Mouse (Mus musculus) right cerebral cortex, adult 18-20 months (tissue): Measurements from ENCODE around the gene Rgs9.
A peak's percentile ranks its signal among the peaks of the same experiment; 100 is the strongest.
"Not testable (repeated sequence)": the region's sequence is repeated elsewhere in the genome, so short reads cannot be mapped to it uniquely, and the experiment has no call there.

Experiments used
- DNase-seq: peaks from one replicate; pipeline ENCODE4 v3.0.0; 2022; ENCODE audit warnings: mixed read lengths

Gene Rgs9

DNA sequence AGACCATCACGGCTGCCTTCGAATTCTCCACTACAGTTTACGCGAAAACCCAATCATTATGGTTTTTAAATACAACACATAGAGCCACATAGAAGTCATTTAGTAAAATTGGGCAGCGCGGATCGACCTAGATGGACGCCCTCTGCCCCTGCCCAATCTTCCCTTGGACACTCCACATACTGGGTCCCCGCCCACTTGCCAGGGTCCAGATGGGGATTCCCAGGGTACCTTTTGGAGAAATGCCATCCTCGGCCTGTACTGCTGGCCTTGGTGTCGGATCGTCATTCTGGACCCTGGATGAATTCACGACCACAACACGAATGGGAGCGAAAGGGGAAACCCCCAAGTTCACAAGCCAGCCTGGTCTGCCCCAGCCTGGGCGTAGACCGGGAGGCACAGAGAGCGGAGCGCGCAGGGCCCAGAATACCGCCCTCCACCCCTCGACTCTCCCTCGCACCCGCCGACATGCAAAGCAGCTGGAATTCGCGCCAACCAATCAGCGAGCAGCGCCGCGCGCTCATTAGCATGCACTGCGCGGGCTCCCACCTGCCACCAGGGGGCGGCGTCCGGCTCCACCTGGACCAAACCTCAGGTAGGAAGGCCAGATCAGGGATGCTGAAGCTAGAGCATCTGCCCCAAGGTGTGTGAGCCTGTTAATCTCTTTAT lies at the start of gene Rgs9:
Gene Rgs9 (minus strand): TSS at position 420 of the 666 bp plus-strand sequence.
- DNase-seq: peak; percentile 95

GRCm38 (mm10) chr11:109347242-109347959 lies 49.5 kb upstream of the Rgs9 start:
- peak; percentile 79 for DNase-seq

GRCm38 (mm10) chr11:109343991-109344599 lies 46.2 kb upstream of the Rgs9 start:
- no peak for DNase-seq

DNA sequence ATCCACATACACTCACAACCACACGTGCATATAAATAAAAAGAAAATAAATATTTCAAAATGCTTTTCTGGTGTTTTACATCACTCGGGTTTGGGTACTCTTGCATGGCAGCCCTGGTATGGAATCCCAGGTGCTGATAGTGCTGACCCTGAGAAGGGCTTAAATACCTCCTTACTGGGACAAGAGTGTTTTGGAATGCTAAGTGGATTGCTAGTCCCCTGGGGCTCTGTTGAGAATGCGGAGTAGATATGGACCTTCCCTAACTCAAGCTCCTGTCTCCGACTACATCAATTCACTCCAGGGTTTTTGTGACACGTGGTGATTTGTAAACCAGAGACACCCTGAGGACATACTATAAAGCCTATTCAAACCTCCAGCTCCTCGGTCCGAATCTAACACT lies 45.6 kb upstream of the Rgs9 start:
- DNase-seq: no peak

- not testable (repeated sequence) for DNase-seq
Measured at GRCm38 (mm10) chr11:109342666-109343065, 44.7 kb upstream of the Rgs9 start.

GRCm38 (mm10) chr11:109340541-109340940 lies 42.6 kb upstream of the Rgs9 start:
- no peak for DNase-seq

DNA sequence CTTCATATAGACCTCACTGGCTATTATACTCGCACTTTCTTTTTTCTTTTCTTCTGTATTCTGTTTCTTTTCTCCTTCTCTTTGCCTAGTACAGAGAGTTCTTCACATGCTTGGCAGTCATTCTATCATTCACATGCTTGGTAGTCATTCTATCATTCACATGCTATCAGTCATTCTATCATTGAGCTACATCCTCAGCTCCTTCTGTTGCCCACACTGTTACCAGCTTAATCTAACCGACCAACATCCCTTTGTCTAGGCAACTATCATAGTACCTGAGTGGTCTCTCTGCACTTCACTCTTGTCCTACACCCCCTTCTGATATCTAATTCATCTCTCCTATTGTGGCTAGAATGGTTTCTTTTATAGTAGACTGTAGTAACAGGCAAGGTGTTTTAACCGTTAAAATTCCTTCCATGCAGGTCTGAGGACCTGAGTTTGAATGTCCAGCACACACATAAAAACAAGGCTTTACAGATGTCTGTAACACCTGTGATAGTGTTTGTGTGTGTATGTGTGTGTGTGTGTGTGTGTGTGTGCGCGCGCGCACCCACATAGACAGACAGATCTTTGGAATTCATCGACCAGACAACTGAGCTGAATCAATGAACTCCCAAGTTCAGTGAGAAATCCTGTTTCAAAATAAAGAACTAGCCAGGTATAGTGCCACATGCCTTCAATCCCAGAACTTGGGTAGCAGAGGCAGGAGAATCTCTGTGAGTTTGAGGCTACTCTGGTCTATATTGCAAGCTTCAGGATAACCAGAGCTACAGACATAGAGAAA lies 41.4 kb upstream of the Rgs9 start:
- no peak for DNase-seq

GRCm38 (mm10) chr11:109335890-109336289 lies 38.0 kb upstream of the Rgs9 start:
- DNase-seq: no peak

DNA sequence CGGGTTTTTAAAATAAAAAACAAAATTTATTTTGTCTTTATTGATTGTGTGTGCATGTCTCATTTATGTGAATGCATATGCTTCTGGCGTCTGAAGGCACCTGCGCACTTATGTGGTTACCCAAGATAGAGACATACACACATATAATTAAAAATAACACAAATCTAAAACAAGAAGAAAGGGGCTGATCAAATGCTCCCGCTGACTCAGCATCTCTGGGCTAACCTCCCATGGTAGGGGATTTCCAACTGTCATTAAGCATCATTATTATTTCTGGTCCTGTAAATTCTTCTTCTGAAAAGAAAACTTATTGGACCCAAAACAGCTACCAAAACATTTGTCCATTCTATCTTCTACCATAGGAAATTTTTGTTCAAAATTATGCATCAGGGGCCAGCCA lies 36.8 kb upstream of the Rgs9 start:
- DNase-seq: no peak

- DNase-seq: no peak
Measured at GRCm38 (mm10) chr11:109332722-109333121, 34.8 kb upstream of the Rgs9 start.

GRCm38 (mm10) chr11:109331424-109331824 lies 33.5 kb upstream of the Rgs9 start:
- DNase-seq: peak; percentile 89

DNA sequence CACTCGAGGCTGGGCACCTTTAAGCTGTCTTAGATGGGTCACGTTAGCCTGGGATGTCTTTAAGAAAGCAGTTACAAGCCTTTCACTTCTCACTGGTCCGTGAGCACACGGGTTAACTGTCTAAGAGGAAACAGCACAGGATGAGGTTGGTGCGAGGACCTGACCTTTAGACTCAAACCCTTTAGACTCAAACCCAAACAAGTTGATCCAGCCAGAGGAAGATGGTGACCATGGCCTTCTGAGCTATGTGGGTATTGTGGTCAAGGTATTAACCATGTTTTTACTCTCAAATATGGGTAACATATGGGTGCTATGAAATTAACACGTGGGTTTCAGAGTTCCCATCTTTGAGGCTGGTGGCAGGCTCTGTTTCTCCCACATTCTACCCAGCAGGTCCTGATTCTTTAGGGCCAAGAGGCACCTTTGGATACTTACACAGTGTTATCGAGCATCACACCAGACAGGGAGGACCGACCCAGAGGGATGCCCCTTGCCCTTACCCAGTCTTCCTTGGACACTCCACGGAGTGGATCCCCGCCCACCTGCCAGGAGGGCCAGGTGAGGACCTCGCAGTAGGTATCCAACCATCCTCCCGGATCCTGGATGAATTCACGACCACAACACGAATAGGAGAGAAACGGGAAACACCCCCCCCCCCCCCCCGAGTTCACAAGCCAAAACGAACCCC lies 32.9 kb upstream of the Rgs9 start:
- DNase-seq: no peak

GRCm38 (mm10) chr11:109329331-109329730 lies 31.4 kb upstream of the Rgs9 start:
- no peak for DNase-seq

DNA sequence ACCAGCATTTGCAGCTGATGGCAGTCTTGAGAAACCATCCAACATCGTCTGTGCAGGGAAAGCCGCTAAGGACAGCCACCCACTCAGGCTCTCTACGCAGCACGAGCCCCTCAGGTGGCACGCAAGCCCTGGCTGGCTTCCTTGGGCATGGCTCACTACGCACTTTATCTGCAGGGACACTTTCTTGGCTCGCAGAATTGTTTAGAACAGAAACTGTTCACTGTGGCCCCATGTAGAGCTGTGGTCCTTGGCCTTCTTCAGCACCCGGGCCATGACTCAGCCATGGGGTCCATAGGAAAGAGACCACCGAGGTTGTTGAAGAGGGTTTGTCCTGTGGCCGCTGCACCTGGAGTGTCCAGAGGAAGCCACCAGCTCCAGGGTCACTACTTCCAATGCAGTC lies 30.0 kb upstream of the Rgs9 start:
- DNase-seq: no peak

DNA sequence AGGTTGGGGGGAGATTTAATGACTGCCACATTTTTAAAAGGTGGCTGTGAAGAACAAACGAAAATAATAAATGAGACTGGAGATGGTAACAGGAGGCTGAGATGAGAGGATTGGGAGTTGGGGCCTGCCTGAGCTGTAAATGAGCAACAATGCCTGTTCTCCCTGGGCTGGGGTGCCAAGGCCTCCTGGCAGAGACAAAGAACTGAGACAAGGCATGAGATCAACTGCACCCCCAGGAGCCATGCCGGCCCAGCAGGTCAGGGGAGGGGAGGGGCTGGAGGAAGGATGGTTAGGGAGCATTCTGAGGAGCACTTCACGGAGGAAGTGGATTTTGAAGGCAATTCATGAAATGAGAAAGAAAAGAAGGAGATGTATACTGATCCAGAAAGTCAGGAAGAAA lies 29.5 kb upstream of the Rgs9 start:
- no peak for DNase-seq

- no peak for DNase-seq
Measured at GRCm38 (mm10) chr11:109326270-109326669, 28.3 kb upstream of the Rgs9 start.

DNA sequence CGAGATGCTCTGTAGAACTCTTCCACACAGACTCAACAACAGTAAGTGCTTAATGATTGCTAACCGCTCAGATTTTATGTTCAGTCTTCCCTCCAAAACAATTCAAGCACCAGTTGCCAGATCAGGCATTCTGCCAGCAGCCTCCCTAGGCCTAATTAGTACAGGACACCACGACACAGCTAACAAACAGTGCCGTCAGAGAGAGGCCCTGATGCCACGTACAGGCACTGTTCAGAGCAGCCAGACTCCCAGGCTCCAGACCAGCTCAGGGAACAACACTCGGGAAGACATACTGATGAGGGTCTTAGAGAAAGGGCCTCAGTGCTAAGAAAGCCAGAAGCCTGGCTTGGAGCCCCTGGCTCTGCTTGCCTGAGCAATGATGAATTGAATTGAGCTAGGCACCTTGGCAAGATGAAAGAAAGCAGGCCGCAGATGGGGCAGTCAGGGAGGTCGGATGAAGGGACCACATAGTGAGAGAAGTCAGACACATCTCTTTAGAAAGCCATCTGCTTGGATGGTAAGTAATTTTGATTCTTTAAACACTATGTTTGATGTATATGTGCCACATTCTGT lies 22.5 kb upstream of the Rgs9 start:
- peak; percentile 56 for DNase-seq

GRCm38 (mm10) chr11:109319946-109320345 lies 22.0 kb upstream of the Rgs9 start:
- no peak for DNase-seq

- DNase-seq: no peak
Measured at GRCm38 (mm10) chr11:109319471-109319870, 21.5 kb upstream of the Rgs9 start.

DNA sequence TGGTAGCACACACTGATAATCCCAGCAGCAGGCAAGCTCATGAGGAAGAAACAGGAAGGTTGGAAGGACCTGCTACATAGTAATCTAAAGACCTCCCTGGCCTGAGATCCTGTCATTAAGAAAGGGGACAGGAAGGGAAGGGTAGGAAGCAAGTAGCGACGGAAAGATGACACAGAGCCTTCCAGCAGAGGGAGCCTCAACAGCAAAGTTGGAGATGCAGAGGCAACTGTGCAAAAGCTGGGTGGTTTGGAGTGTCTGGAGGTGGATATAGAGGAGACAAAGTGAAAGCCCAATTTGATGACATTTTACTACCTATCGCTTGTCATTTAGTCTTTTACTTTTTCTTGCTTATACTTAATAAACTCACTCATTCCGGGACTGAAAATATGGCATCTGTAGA lies 19.0 kb upstream of the Rgs9 start:
- DNase-seq: peak; percentile 51

DNA sequence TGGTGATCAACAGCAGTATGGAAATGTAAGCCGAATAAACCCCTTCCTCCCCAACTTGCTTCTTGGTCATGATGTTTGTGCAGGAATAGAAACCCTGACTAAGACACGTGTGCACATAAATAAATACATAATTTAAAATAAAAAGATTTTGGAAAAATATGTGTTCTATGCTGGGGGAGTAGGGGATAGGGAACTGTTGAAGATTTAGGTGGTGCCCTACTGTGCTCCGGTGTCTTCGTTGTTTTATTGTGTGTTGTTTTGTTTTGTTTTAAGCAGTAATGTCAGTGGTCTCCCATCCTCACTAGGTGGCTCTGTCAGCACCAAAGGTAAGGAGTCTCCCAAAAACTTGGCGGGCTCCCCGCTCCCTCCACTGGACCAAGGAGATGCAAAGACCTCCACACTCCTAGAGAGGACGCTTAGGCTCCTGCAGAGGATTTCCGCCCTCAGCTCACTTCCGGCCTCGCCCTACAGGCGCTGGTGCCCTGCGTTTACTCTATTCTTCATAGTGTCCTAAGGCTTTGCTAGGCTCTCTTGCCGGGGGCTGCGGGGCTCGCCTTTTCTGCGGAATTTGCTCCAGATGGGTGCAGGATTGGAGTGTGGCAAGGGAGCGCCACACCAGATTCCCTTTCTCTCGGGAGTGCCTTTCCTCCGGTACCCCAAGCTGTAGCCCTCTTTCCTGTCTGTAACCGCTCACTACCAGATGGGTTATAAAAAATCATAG lies 14.1 kb upstream of the Rgs9 start:
- DNase-seq: peak; percentile 87

DNA sequence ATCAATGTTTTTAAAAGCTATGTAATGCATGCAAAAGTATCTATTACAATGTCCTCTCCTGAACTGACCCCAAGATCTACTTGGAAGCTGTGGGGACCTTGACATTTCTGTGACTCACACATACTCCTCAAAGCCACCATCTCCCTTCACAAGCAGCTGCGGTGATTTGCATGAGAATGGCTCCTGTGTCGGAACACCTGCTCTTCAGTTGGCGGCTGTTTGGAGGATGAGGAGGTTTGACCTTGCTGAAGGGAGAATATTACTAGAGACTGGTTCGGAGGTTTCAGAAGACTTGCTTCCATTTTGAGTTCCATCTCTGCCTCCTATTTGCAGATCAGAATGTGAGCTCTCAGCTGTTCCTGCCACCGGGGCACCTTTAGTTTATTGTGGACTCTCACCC lies 7.8 kb upstream of the Rgs9 start:
- no peak for DNase-seq
